Mouse (Mus musculus) myocyte (in vitro differentiated cells): ENCODE measurements around the gene Map3k1.

Source experiments
- MYOD1 ChIP-seq, 3 experiments: IDR thresholded peaks; one replicate each; pipeline ENCODE4 v1.6.1; 2011; ENCODE audit warnings: control low read depth in 2 of 3, low read depth in 2 of 3, mild to moderate bottlenecking in 2 of 3, moderate library complexity in 1 of 3; ENCODE audit not compliant: insufficient read length in 2 of 3, control insufficient read depth in 1 of 3
- POLR2A ChIP-seq: IDR thresholded peaks from one replicate; pipeline ENCODE4 v1.6.1; 2011; ENCODE audit warnings: low read depth, mild to moderate bottlenecking, control low read depth, moderate library complexity; ENCODE audit not compliant: insufficient read length
- POLR2AphosphoS2 ChIP-seq: IDR thresholded peaks from one replicate; pipeline ENCODE4 v1.6.1; 2011; ENCODE audit warnings: low read depth, control low read depth; ENCODE audit not compliant: insufficient read length
- TCF12 ChIP-seq: IDR thresholded peaks from one replicate; pipeline ENCODE4 v1.6.1; 2011; ENCODE audit warnings: mild to moderate bottlenecking, control low read depth; ENCODE audit not compliant: poor library complexity, insufficient read depth, severe bottlenecking
- USF1 ChIP-seq: IDR thresholded peaks from one replicate; pipeline ENCODE4 v1.6.1; 2011; ENCODE audit warnings: low read depth, mild to moderate bottlenecking, control low read depth, moderate library complexity

DNA sequence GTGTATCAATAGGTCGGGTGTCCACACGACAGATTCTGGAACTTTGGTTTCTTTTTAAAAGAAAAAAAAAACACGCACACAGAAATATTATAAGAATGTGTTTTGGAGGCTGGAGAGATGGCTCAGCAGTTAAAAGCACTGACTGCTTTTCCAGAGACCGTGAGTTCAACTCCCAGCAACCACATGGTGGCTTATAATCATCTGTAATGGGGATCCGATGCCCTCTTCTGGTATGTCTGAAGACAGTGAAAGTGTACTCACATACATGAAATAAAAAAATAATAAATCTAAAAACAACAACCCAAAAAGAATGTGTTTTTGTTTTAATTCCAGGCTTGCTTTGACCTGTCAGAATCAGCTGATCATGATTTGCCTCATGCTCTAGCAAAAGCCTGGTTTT lies 81.9 kb downstream of the Map3k1 start:
- TF ChIP-seq USF1, result no peak
- no peak for TF ChIP-seq POLR2A
- no peak for TF ChIP-seq TCF12
- no peak for TF ChIP-seq POLR2AphosphoS2
- no peak for TF ChIP-seq MYOD1 (IDR thresholded peaks at IDR 0.05; ENCODE audit: control insufficient read depth in 1 of 3, insufficient read length in 2 of 3, low read depth in 2 of 3)
